Mouse (Mus musculus): ENCODE measurements around the gene Tspan33.
"Not testable (repeated sequence)": the region's sequence is repeated elsewhere in the genome, so short reads cannot be mapped to it uniquely, and the experiment has no call there.

The Tspan33 gene

DNA sequence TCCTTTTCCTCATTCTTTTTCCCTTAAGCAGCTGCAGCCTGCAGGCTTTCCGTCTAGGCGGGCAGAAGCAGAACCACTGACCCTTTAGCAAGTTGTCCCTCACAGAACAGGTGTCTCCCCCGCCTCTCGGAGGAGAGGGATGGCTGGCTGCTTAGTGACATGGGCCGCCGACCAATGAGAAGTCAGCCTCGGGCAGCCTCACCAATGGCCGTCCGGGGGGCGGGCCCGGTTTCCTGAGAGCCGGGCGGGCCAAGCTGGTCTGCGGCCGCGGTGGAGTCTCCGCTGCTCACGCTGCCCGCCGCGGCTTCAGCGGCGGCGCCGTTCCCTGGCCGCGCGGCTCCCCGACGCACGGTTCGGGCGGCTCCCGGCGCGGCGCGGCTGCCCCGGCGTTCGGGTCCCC, at the start of gene Tspan33:
Gene Tspan33, plus strand, starts transcription at position 270 of the 400 bp plus-strand sequence.
- peak; percentile 95 to 96 for DNase-seq (ENCODE audit: low spot score in 2 of 2)

DNA sequence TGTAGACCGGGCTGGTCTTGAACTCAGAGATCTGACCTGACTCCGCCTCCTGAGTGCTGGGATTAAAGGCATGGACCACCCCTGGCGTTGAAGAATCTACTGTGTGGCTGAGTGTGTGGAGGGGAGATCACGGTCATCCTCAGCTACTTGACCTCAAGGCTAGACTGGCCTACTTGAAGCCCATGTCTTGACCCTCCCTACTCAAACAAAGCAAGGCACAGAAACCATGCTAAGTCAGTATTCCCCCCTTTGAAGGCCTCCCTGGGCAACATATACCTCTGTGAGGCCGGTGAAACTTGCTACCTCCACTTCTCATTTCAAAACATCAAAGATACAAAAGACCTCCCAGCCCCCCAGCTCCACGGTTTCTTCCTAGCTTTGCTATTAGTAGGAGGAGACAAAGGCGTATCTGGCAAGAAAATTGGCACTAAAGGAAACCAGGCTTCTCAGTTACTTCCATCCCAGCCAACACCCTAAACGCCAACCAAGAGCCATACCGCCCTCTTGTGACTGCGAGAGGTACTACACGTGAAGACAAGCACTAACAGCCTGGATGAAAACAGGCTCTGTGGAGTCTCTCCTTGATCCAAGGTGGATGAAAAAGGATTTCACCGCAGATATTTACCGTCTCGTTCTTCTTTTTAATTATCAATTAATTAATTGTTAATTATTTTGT, 44.4 kb upstream of the Tspan33 start:
- peak; percentile 86 to 95 for DNase-seq (ENCODE audit: low spot score in 2 of 2)

DNA sequence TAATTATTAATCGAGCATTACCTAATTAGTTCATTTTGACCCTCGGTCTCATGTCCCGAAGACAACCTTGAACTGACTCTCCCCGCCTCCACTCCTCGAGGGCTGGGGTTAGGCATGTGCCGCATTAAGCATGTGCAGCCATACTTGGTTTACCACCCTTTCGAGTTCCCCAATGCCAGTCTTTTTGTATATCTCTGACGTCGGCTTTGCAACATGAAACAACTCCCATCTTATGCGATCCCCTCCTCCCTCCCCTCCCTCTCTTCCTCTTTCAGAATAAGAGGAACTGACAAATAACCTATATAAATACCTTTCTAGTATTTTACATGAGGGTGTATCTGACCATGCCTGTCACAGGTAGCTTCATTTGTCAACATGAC, 43.9 kb upstream of the Tspan33 start:
- DNase-seq (ENCODE audit: low spot score in 2 of 2) = no peak

DNA sequence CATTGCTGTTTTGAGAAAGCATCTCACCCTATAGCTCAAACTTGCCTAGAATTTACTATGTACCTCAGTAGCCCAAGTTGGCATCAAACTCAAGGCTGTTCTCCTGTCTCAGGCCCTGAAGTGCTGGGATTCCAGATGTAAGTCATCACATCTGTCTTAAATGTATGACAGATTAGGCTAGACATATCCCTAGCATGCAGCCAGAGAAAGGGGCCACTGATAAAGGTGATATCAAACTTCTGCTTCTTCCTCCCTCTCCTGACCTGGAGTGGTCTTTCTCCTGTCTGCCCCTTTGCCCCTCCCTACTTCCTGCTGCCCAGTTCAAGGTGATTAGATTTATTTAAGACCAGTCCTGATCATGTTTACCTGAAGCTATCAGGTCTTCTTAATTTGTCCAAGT, 40.8 kb upstream of the Tspan33 start:
- DNase-seq (ENCODE audit: low spot score in 2 of 2) = no peak

DNA sequence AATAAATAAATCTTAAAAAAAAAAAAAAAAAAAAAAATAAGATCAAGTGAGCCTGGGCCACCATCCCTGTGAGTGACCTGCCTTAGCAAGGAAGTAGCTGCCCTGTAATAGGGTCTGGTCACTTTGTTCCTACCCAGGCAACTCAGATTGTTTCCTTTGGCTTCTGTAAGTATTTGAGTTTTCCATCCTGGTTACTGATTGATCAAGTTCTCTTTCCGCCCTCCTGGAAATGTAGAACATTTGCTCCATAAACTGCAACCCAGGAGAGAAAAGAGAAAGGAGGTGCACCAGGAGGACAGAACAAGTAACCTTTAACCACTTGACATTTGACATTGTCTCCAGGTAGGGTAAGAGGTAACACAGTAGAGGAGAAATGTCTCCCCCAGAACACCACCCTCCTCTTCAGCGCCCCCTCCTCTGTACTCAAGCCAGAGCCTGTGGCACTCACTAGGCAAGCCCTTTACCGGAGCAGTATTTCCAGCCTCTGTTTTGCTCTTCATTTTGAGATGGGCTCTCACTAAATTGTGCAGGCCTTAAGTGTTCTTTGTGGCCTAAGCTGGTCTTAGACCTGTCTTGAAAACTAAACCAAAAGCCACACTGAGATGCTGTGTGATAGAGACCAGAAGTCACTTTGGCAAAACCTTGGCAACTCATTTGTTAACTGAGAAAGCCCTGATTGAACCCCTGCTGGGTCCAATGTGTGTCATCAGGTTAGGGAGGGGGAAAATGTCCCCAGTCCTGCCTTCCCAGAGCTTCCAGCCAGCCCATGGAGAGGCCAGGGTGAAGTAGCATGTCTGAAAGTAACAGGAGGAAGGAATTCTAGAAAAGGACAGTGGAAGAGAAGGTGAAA, 35.2 kb upstream of the Tspan33 start:
- DNase-seq (ENCODE audit: low spot score in 2 of 2) = no peak

DNA sequence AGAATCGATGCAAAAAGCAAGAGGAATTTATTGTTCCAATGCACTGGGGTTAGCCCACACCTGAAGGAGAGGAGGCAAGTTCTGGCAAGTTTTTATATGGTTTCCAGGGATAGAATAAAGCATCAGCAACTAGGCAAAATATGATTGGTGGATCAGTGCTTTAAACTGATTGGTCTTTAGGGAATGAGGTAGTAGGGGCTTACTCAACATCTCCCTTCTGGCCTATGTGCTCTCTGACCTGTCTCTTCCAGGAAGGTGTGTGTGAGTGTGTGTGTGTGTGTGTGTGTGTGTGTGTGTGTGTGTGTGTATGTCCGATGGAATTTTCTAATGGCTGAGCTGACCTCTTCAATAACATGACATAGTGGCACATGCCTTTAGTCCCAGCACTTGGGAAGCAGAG, 34.1 kb upstream of the Tspan33 start:
- DNase-seq (ENCODE audit: low spot score in 2 of 2) = no peak

DNA sequence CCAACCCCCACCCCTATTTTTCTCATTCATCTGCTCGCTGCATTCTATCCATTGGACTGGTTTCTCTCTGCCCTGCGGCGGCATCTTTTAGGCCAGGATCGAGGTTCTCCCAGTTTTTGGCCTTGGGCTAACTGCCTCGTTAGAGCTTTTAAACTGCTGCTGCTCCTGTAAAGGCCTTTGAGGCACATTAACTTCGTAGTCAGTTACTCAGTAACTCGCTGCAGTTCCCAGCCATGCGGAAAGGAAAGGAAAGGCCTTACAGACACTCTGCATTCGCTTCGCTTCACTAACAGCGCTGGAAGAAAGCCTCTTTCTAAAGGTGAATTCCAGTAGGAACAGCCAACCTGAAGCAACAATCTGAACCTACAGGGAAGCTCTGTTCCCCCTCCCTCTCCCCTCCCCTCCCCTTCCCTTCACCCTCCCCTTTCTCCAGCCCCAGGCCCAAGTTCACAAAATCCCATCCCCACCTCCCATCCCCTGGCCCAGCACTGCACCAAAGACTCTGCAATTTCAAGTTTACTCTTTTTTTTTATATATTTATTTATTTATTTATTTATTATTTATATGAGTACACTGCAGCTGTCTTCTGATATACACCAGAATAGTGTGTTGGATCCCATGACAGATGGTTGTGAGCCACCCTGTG, 33.2 kb upstream of the Tspan33 start:
- DNase-seq (ENCODE audit: low spot score in 2 of 2) = no peak

DNA sequence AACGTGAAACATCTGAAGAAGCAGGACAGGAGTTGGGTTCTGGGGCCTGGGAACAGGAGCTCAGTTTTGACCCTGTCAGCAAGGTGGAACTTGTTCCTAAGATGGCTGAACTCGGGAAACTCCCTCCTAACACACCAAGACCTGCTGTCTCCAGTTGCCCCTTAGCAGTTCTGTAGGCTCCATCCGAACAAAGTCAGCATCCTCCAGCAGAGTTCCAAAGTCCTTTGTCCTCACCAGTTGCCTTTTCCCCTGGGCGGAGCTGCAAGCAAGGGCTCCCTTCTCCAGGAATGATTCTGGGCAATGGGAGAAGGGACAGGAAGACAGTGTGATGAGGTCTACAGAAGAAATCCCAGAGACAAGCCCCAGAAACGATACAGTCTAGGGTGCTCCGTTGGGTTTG, 26.8 kb upstream of the Tspan33 start:
- DNase-seq (ENCODE audit: low spot score in 2 of 2) = no peak

DNA sequence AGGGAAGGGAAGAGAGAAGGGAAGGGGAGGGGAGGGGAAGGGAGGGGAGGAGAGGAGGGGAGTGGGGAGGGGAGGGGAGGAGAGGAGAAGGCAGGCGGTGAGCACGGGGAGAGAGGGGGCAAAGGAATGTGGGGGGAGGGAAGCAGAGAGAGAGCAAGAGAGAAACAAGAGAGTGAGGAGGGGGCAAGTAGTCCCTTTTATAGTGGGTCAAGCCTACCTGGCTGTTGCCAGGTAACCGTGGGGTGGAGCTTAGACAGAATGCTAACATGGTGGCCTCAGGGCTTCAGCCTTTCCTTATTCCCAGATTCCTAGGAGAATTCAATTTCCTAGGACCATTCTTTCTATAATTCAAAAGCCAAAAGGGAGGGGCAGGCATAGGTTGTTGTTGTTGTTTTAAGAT, 22.3 kb upstream of the Tspan33 start:
- no peak for DNase-seq (ENCODE audit: low spot score in 2 of 2)

DNA sequence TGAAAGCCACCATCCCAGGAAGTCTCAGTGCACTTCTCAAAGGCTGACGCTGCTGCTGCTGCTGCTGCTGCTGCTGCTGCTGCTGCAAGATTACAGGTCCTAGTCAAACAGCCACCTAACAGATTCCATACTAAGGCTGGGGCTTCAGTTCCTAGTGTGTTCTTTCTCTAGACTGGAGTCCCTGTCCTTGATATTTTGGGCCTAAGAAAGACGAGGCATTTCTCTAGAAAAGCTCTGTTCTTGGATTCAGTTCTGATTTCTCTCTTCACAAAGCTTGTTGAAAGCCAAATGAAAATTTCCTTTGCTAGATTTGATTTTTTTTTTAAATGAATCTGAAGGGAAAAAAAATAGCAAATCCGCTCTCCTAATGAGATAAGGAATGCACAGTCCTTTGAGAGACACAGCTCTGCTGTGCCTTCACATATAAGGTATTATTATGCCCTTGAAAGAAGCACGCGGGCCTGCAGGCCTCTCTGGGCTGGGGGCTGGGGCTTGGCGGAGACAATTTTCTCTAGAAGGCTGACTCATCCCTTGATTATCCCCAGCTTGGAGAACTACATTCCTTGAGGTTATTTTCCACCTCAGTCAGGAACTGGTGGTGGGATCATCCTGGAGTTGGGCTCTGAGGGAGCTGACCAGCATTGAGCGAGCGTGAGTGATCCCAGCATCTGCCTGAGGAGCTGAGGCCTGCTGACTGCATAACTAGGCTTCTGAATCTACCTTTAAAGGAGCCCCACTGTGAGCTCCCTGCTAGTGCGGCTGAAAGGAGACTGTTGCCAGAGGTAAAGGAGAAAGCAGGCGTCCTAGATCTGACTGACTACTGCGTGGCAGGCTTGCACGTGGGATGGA, 21.2 kb upstream of the Tspan33 start:
- DNase-seq (ENCODE audit: low spot score in 2 of 2) = no peak

DNA sequence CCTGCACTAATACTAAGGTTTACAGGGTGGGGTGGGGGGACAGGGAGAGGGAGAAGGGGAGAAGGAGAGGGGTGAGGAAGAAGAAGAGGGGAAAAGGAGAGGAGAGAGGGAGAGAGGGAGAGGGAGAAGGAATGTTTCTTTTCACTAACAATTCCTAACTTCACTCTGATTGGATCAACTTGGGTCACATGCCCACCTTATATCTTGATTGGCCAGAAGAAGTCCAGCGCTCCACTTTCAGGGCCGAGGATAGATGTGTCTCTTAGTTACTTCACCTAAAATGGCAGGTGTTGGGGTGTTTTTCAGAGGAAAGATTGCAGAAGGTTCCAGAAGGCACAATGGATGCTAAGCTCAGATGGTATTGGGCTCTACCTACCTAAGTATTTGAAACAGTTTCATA, 20.3 kb upstream of the Tspan33 start:
- DNase-seq (ENCODE audit: low spot score in 2 of 2) = no peak

DNA sequence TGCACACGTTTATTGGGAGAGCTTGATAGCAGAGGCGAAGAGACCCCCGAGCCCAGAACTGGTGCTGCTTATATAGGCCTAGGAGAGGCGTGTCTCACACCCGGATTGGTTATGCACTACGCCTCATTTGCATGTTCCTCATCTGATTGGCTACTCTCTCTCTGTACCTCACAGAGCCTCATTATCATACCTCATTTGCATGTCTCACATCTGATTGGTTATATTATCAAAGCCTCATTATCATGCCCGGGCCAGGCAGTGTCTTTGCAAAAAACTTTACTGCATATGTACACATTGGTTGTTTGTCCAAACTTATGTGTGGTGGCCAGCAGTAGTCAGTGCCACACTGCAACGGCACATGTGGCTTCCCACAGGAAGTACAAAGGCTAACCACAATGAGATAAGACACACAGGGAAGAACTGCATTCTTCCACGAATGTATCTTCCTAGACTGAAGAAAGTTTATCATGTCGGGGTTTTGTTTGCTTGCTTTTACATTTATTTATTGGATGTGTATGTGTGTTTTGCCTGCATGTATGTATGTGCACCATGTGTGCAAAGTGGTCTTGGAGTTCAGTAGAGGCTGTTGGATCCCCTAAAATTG, 14.0 kb upstream of the Tspan33 start:
- DNase-seq (ENCODE audit: low spot score in 2 of 2) = not testable (repeated sequence)

DNA sequence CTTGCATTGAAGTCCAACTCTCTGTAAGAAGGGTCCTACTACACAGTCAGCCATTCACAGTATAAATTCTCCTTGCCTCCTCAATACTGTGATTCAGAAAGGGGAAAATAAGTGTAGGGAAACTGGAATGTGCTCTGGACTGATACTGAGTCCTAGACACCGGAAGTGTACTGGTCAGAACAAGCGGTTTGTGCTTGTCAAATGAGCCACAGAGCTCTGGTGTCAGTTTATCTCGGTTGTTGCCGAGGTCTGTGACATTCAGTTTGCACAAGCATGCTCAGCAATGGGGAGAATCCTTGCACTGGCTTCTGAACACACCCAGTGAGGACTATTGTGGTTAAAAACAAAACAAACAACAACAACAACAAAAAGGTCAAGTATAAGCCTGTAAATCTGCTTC, 12.2 kb upstream of the Tspan33 start:
- no peak for DNase-seq (ENCODE audit: low spot score in 2 of 2)

DNA sequence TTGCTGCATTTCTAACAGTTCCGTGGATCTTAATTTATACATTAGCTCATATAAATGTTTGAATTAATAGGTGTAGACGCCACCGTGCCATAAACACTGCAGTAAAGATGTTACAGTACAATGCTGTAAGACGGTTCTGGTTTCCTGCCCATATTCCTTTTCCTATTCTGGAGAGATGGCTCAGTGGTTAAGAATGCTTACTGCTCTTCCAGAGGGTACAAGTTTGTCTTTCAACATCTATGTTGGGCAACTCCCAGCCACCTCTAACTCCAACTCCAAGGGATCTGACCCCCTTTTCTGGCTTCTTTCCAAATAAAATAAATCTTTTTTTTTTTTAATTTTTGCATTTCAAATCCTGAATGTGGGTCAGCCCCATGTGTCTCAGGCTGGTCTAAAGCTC, 9.3 kb upstream of the Tspan33 start:
- DNase-seq (ENCODE audit: low spot score in 2 of 2) = no peak

DNA sequence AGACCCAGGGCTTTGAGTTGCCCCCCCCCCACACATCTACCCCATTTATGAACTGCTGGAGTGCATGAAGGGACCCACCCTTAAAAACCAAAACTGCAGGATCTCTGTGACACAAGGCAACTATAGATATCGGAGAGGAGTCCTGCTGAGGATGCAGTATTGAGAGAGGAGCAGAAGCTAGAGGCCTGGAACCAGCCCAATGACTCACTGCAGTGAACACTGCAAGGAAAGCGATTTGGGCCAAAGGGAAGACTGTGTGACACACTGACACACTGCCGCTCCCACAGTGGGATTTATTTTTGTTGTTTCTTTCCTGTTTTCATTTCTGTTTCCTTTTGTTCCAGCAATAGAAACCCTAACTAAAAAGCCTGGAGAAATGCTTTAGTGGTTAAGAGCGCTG, 8.1 kb upstream of the Tspan33 start:
- DNase-seq (ENCODE audit: low spot score in 2 of 2) = no peak

DNA sequence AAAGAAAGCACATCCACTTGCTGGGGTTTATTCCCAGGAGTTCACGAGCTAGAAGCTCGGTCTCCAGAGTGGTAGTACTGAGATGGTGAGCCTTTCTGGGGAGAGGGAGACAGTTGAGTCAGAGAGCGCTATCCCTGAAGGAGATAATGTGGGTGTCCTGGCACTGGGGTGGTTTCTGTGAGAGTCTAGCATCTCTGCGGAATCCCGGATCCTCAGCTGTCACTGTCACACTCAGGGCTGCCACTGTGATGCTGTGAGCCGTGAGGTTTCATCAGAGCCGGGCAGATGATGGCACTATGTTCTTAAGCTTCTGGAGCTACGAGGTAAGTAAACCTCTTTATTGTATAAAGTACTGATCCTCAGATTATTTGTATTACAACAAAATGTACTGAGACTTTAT, 4.6 kb upstream of the Tspan33 start:
- no peak for DNase-seq (ENCODE audit: low spot score in 2 of 2)

DNA sequence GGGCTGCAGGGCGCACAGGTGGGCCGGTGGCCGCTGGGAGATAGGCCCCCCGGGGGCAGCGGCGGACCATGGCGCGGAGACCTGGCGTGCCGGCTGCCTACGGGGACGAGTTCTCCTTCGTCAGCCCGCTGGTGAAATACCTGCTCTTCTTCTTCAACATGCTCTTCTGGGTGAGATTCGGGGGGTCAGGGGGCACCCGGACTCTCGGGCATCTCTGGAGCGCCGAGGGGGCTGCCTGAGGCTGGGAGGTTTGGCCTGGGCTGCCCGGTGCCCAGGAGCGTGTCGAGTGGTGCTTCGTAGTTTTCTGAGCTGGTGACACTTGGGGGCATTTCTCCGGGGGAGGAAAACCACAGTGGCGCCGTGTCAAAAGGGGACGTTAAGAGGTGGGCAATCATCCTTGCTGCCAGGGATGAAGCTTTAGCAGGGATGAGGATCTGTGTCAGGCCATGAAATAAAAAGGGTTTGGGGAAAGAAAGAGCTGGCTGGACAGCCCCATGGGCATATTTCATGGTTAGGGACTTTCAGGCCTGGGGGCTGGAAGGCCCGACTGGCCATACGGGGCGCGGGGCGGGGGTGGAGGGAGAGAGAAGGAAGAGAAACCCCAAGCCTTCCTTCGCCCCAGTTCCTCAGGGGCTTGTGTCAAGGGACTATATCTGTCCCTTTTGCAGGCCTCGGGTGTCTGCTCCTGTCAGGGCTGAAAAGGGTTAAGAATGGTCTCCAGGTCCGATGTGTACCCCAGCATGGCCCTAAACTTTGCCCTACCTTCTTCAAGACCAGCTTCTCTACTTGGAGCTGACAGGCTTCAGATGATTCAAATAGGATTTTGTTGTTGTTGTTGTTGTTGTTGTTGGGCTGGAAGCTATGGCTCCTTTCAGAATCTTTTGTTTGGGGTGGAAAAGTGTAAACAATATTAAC, 610 bp downstream of the Tspan33 start:
- no peak for DNase-seq (ENCODE audit: low spot score in 2 of 2)

DNA sequence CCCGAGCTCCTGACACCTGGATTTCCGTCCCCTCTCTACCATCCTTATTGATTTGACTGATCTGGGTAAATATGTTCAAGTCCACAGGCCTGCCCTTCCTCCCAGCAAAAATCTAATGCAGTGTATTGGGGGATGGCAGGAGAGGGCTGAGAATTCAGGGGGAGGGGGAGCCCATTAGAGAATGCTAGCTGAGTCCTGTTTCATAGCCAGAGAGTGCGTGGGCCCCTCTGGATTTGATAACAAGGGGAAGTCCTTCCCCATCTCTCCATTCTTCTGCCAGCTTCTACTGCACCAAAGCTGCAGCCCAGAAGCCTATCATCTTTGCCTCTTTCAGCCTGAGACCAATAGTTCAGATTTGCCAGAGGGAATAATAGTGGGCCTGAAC, 1.3 kb downstream of the Tspan33 start:
- DNase-seq (ENCODE audit: low spot score in 2 of 2) = peak in 1 of 2 experiments; percentile 42

DNA sequence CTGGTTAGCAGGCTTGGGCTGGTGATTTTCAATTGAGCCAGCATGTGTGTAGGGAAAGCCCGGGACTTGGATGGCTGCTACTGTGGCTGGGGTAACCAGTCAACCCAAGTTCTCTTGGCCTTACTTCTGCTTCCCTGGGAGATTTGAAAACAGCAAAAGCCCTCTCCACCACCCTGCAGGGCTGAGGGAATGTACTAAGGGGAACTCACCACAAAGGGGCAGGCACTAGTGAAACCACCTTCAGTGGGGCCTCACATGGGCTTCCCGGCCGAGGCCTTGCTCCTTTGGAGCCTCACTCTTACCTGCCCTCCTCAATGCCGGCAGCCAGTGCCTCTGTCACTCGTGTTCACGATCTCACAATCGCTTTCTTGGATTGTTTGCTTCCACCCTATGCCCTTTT, 2.0 kb downstream of the Tspan33 start:
- peak; percentile 58 to 76 for DNase-seq (ENCODE audit: low spot score in 2 of 2)

DNA sequence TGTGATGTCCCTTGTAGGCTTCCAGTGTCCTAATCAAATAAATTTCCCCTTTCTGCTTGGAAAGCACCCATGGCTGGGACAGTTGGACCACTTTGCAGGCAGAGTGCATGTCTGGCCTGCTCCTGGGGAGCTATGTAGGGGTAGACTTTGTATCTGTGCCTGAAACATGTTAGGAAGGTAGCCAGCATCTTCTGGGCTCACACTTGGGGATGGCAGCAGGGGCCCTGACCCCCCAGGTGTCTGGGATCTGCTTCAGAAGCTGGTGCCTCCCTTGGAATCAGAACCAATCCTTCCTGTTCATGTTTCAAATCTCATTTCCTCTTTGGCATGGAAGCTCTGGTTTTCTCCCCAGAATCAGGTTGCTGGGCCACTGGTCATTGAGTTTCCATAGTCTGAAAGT, 3.1 kb downstream of the Tspan33 start:
- no peak for DNase-seq (ENCODE audit: low spot score in 2 of 2)

All from spleen, postnatal 4 days (tissue).